Mouse (Mus musculus): Measurements from ENCODE around the gene Mtx3. TPM values are rescaled to one million over a fixed set of nuclear protein-coding genes. Genes with fewer than 3 reads are reported as not detected.
"Not testable (repeated sequence)": the region's sequence is repeated elsewhere in the genome, so short reads cannot be mapped to it uniquely, and the experiment has no call there.

The Mtx3 gene
- 2.1 TPM for polyA plus RNA-seq (2012; fragmentation: generic; extraction: Trizol)
- long read RNA-seq, experiment 1, partial matches to known transcripts, result 0 of 1 reads
- long read RNA-seq, experiment 1, other reads (novel, unspliced or antisense), result 1 of 1 reads
- long read RNA-seq, experiment 2, partial matches to known transcripts, result 2 of 2 reads
- long read RNA-seq, experiment 2, other reads (novel, unspliced or antisense), result 0 of 2 reads

DNA sequence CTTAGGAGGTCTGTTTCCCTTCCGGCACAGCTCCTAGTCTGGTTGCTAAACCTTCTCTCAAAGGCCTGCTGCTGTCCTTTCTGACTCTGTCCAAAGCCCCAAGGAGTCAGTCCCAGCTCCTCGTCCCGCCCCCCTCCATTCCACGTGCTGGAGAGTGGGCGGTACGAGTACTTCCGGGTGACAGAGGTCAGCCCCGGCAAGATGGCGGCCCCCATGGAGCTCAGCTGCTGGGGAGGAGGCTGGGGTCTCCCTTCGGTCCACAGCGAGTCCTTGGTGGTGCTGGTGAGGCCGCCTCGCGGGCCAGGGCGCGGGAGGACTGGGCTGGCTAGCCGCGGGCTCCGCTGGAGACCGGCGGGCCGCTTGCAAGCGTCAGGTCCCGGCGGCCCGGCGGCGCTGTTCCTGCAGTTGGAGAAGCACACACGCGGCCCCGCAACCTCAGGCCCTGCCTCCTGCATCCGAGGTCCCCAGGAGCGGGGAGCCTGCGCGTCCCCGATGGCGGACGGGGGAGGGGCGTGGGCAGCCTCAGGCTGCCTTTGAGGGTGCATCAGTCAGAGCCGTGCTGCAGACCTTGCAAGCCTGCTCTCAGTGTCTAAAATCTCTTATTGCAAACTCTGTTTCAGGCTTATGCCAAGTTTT lies at the start of gene Mtx3:
Gene Mtx3, plus strand, starts transcription at position 175 of the 636 bp plus-strand sequence.
- H3K36me3 ChIP-seq (ENCODE audit: control insufficient read depth, insufficient read depth), result peaks cover 23% of the 10 kb centered on the region
- peaks cover 2% of the 10 kb centered on the region for H3K79me3 ChIP-seq (ENCODE audit: low read depth)
- no peak for TF ChIP-seq CEBPB (IDR thresholded peaks at IDR 0.05; ENCODE audit: low read depth)
- peak; percentile 97 for TF ChIP-seq MAX (IDR thresholded peaks at IDR 0.05)
- no peak for TF ChIP-seq MYOG (IDR thresholded peaks at IDR 0.05; ENCODE audit: control insufficient read depth, extremely low read depth, insufficient read length)
- no peak for TF ChIP-seq MYOD1 (IDR thresholded peaks at IDR 0.05; ENCODE audit: control insufficient read depth, insufficient read length, low read depth)
- TF ChIP-seq FOSL1 (IDR thresholded peaks at IDR 0.05; ENCODE audit: insufficient read depth, low read length, poor library complexity, severe bottlenecking), result no peak
- no peak for TF ChIP-seq CTCF (IDR thresholded peaks at IDR 0.05; ENCODE audit: control insufficient read depth, insufficient read depth, insufficient read length)
- TF ChIP-seq USF1 (IDR thresholded peaks at IDR 0.05; ENCODE audit: low read depth), result peak; percentile 78
- H3K27me3 ChIP-seq (ENCODE audit: control insufficient read depth, insufficient read depth, insufficient read length), result no peaks in the 10 kb centered on the region
- H3ac ChIP-seq (ENCODE audit: control insufficient read depth, insufficient read length, low read depth), result peak within 1 kb of the TSS; percentile 70
- H3K79me2 ChIP-seq (ENCODE audit: control insufficient read depth, insufficient read depth), result no peaks in the 10 kb centered on the region
- peak within 1 kb of the TSS; percentile 63 for H3K4me3 ChIP-seq (ENCODE audit: insufficient read depth, poor library complexity, severe bottlenecking)

DNA sequence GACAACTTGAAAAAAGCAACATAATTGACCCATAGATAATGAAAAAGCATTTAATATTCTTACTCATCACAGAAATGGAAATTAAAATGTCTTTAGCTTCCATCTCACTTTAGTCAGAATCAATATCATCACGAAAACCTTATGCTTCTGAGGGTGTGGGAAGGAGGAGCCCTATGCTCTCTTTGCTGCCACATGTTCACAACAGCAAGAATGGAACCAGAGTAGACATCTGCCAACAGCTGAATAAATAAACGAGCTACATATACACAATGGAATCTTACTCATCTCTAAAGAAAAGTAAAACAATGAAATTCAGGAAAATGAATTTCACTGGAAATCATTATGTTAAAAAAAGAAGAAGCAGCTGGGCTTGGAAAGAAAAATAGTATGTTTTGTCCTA lies 45.7 kb upstream of the Mtx3 start:
- Histone ChIP-seq H3K36me3 (ENCODE audit: control insufficient read depth, insufficient read depth) (no peaks in the 10 kb centered on the region), H3K79me3 (ENCODE audit: low read depth) (no peaks in the 10 kb centered on the region), H3K79me2 (ENCODE audit: control insufficient read depth, insufficient read depth) (no peaks in the 10 kb centered on the region), H3K4me3 (ENCODE audit: insufficient read depth, poor library complexity, severe bottlenecking) (no peak overlapping the region), H3ac (ENCODE audit: control insufficient read depth, insufficient read length, low read depth) (no peak overlapping the region), H3K27me3 (ENCODE audit: control insufficient read depth, insufficient read depth, insufficient read length) (no peaks in the 10 kb centered on the region)
- TF ChIP-seq FOSL1 (IDR thresholded peaks at IDR 0.05; ENCODE audit: insufficient read depth, low read length, poor library complexity, severe bottlenecking) (no peak), CTCF (IDR thresholded peaks at IDR 0.05; ENCODE audit: control insufficient read depth, insufficient read depth, insufficient read length) (no peak), MYOD1 (IDR thresholded peaks at IDR 0.05; ENCODE audit: control insufficient read depth, insufficient read length, low read depth) (peak; percentile 55), MAX (IDR thresholded peaks at IDR 0.05) (no peak), CEBPB (IDR thresholded peaks at IDR 0.05; ENCODE audit: low read depth) (no peak), USF1 (IDR thresholded peaks at IDR 0.05; ENCODE audit: low read depth) (no peak), MYOG (IDR thresholded peaks at IDR 0.05; ENCODE audit: control insufficient read depth, extremely low read depth, insufficient read length) (no peak)

DNA sequence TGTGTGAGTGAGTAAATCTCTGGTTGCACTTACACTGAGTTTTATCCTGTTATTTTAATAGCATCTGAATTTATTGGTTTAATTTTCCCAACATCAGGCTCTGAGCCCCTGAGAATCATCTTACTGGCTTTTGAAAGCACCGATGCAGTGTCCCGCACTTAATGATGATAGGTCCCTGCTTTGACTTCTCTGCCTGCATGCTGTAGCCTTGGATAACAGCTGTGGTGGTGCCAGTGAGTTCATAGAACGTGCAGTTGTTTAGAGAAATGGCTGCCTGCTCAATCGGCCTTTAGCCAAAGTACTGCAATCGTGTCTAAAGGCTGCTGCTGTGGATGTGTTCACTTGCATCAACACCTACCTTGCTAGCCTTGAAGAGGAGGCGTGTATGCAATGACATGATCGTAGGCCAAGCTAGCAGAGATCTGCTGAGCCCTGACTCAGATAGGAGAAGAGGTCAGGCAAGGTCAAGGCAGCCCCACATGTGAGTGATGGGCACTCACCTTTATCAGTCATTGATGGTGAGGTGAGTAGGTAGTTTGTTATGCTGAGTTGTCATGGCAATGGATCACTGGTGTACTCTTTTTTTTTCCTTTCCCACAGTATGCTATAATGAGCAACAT lies 45.1 kb upstream of the Mtx3 start:
- H3K27me3 ChIP-seq (ENCODE audit: control insufficient read depth, insufficient read depth, insufficient read length), result no peaks in the 10 kb centered on the region
- H3K4me3 ChIP-seq (ENCODE audit: insufficient read depth, poor library complexity, severe bottlenecking), result no peak overlapping the region
- TF ChIP-seq MYOD1 (IDR thresholded peaks at IDR 0.05; ENCODE audit: control insufficient read depth, insufficient read length, low read depth) (no peak), FOSL1 (IDR thresholded peaks at IDR 0.05; ENCODE audit: insufficient read depth, low read length, poor library complexity, severe bottlenecking) (no peak), MAX (IDR thresholded peaks at IDR 0.05) (no peak), USF1 (IDR thresholded peaks at IDR 0.05; ENCODE audit: low read depth) (no peak), CTCF (IDR thresholded peaks at IDR 0.05; ENCODE audit: control insufficient read depth, insufficient read depth, insufficient read length) (no peak), CEBPB (IDR thresholded peaks at IDR 0.05; ENCODE audit: low read depth) (no peak), MYOG (IDR thresholded peaks at IDR 0.05; ENCODE audit: control insufficient read depth, extremely low read depth, insufficient read length) (no peak)

DNA sequence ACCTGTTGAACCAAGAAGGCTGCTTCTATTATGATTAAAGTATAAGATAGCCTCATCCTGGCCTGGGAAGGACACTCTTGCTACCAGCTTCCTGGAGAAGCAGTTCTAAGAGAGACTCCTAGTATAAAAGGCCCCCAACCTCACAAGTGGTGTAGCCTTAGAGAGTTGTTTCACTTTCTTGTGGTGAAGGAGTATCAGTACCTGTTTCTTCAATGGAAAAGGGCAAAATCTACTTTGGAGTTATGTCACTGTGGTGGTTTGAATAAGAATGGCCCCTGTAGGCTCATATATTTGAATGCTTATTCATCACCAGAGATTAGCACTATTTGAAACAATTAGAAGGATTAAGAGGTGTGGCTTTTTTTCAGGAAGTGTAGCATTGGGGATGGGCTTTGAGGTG lies 37.8 kb upstream of the Mtx3 start:
- no peaks in the 10 kb centered on the region for H3K36me3 ChIP-seq (ENCODE audit: control insufficient read depth, insufficient read depth)
- no peaks in the 10 kb centered on the region for H3K27me3 ChIP-seq (ENCODE audit: control insufficient read depth, insufficient read depth, insufficient read length)
- H3K4me3 ChIP-seq (ENCODE audit: insufficient read depth, poor library complexity, severe bottlenecking), result no peak overlapping the region
- TF ChIP-seq MAX (IDR thresholded peaks at IDR 0.05), result no peak
- TF ChIP-seq CTCF (IDR thresholded peaks at IDR 0.05; ENCODE audit: control insufficient read depth, insufficient read depth, insufficient read length), result no peak
- no peak for TF ChIP-seq MYOD1 (IDR thresholded peaks at IDR 0.05; ENCODE audit: control insufficient read depth, insufficient read length, low read depth)
- no peak for TF ChIP-seq USF1 (IDR thresholded peaks at IDR 0.05; ENCODE audit: low read depth)
- TF ChIP-seq MYOG (IDR thresholded peaks at IDR 0.05; ENCODE audit: control insufficient read depth, extremely low read depth, insufficient read length), result no peak
- no peak for TF ChIP-seq CEBPB (IDR thresholded peaks at IDR 0.05; ENCODE audit: low read depth)
- TF ChIP-seq FOSL1 (IDR thresholded peaks at IDR 0.05; ENCODE audit: insufficient read depth, low read length, poor library complexity, severe bottlenecking), result no peak
- no peaks in the 10 kb centered on the region for H3K79me2 ChIP-seq (ENCODE audit: control insufficient read depth, insufficient read depth)
- no peaks in the 10 kb centered on the region for H3K79me3 ChIP-seq (ENCODE audit: low read depth)
- H3ac ChIP-seq (ENCODE audit: control insufficient read depth, insufficient read length, low read depth), result no peak overlapping the region

More for the DNA sequence above, 45.1 kb upstream of the Mtx3 start:
- Histone ChIP-seq H3K79me3 (ENCODE audit: low read depth) (no peaks in the 10 kb centered on the region), H3K36me3 (ENCODE audit: control insufficient read depth, insufficient read depth) (no peaks in the 10 kb centered on the region), H3ac (ENCODE audit: control insufficient read depth, insufficient read length, low read depth) (no peak overlapping the region), H3K79me2 (ENCODE audit: control insufficient read depth, insufficient read depth) (no peaks in the 10 kb centered on the region)

DNA sequence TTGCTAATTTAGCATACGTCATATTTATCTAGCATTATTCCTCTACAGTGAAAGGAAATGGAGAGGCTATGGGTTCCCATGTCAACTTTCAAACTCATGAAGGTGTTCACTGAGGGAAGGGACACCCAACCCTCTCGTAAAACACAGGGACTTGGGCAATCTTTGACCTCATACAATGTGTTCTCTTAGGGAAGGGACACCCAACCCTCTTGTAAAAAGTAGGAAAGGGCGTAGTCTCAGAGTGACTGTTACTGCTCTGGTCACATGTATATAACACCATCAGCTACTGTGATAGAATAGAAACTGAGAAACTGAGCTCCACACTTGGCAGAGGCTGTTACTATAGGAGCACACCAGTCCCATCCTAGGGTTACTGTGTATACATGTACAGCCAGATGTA lies 36.7 kb upstream of the Mtx3 start:
- Histone ChIP-seq H3K27me3 (ENCODE audit: control insufficient read depth, insufficient read depth, insufficient read length) (no peaks in the 10 kb centered on the region), H3K79me3 (ENCODE audit: low read depth) (no peaks in the 10 kb centered on the region), H3K4me3 (ENCODE audit: insufficient read depth, poor library complexity, severe bottlenecking) (no peak overlapping the region), H3ac (ENCODE audit: control insufficient read depth, insufficient read length, low read depth) (no peak overlapping the region), H3K36me3 (ENCODE audit: control insufficient read depth, insufficient read depth) (no peaks in the 10 kb centered on the region), H3K79me2 (ENCODE audit: control insufficient read depth, insufficient read depth) (no peaks in the 10 kb centered on the region)
- TF ChIP-seq USF1 (IDR thresholded peaks at IDR 0.05; ENCODE audit: low read depth) (no peak), MYOG (IDR thresholded peaks at IDR 0.05; ENCODE audit: control insufficient read depth, extremely low read depth, insufficient read length) (no peak), CEBPB (IDR thresholded peaks at IDR 0.05; ENCODE audit: low read depth) (no peak), MYOD1 (IDR thresholded peaks at IDR 0.05; ENCODE audit: control insufficient read depth, insufficient read length, low read depth) (no peak), FOSL1 (IDR thresholded peaks at IDR 0.05; ENCODE audit: insufficient read depth, low read length, poor library complexity, severe bottlenecking) (no peak), CTCF (IDR thresholded peaks at IDR 0.05; ENCODE audit: control insufficient read depth, insufficient read depth, insufficient read length) (no peak), MAX (IDR thresholded peaks at IDR 0.05) (no peak)

DNA sequence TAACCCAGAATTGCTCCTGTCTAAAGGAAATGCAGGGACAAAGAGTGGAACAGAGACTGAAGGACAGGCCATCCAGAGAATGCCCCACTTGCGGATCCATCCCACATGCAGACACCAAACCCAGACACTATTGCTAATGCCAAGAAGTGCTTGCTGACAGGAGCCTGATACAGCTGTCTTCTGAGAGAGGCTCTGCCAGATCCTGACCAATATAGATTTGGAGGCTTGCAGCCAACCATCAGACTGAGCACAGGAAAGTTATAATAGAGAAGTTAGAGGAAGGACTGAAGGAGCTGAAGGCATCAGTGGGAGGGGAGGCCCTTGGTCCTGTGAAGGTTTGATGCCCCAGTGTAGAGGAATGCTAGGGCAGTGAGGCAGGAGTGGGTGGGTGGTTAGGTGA lies 34.0 kb upstream of the Mtx3 start:
- not testable (repeated sequence) for H3K79me2 ChIP-seq (ENCODE audit: control insufficient read depth, insufficient read depth); H3K4me3 ChIP-seq (ENCODE audit: insufficient read depth, poor library complexity, severe bottlenecking); H3K79me3 ChIP-seq (ENCODE audit: low read depth); H3K27me3 ChIP-seq (ENCODE audit: control insufficient read depth, insufficient read depth, insufficient read length); H3K36me3 ChIP-seq (ENCODE audit: control insufficient read depth, insufficient read depth); H3ac ChIP-seq (ENCODE audit: control insufficient read depth, insufficient read length, low read depth)
